Mouse (Mus musculus): Measurements from ENCODE around the gene Pfn4. TPM values are rescaled to one million over a fixed set of nuclear protein-coding genes. Genes with fewer than 3 reads are reported as not detected.
"Not testable (repeated sequence)": the region's sequence is repeated elsewhere in the genome, so short reads cannot be mapped to it uniquely, and the experiment has no call there.

Gene Pfn4
- polyA plus RNA-seq, 1 experiment from 2014 or later: 0.53 TPM

GRCm38 (mm10) chr12:4757060-4757459 is 11.8 kb upstream of the Pfn4 start:
- DNase-seq (ENCODE audit: low read depth, low spot score) (no peak), ATAC-seq (no peak)
- CTCF ChIA-PET: no interaction called here
- in situ Hi-C loops (cut with MboI; ENCODE audit: low pct_unique_long_range_greater_than_20kb): no loop called here
- TF ChIP-seq CTCF (IDR thresholded peaks at IDR 0.05): no peak
- H3K27me3 ChIP-seq: no peaks in the 10 kb centered on the region
- POLR2A ChIA-PET: no interaction called here

DNA sequence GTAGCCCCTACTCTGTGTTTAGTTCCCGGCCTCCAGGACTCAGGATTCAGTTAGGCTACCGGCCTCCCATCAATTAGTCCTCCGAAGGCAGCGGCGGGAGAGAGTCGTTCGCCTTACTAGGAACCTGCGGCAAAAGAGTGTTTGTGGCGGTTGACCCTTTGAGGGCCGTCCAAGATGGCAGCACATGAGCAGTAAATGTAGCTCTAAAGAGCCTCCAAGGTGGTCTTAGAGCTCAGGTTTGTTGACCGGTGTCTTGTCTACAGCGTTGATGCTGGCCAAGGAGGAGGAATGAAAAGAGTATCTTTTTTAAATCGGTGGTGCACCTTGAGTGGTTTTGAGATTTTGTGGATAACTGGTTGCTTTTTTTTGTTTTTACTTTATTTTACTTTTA is 506 bp downstream of the Pfn4 start:
- ATAC-seq: no peak
- TF ChIP-seq CTCF (IDR thresholded peaks at IDR 0.05): no peak
- DNase-seq (ENCODE audit: low read depth, low spot score): no peak
- in situ Hi-C loops (cut with MboI; ENCODE audit: low pct_unique_long_range_greater_than_20kb): no loop called here
- CTCF ChIA-PET: interaction anchor here (0.7 to 1.9 kb wide), 8 partner anchors 8 to 843 kb away, joined by 3 to 8 read pairs (median 4); no protein-coding TSS in a partner anchor
- POLR2A ChIA-PET: interaction anchor here (0.9 kb wide), 1 partner anchor 48 kb away, joined by 3 read pairs; the partner anchor contains the start of gene Sf3b6
- H3K27me3 ChIP-seq: no peaks in the 10 kb centered on the region

DNA sequence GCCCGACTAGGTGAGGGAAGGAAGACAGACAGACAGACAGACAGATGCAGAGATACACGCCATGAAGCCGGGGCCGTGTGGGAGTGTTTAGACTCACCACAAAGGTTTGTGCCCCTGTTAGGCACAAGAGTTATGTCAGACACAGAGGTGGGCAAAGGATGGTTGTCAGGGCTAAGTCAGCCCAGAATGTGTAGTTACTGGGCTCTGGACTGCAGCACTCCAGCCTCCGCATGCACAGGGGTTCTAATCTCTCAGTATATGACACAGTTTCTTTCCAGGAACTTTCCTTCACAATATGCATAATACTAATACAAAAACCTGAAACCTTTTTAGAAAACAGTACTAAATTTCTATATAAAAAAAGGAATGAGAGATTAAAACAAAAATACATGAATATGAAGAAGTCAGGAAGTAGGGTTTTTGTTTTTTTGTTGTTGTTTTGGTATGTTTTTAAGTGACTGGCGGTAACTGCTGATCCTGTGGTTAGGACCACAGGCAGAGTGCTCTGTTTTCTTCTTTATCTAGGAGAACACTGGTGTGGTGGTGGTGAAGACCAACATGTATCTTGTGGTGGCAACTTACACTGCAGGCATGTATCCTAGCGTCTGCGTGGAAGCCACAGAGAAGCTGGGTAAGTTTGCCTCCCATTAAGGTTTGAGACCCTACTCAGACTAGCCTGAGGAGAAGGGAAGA is 6.2 kb downstream of the Pfn4 start:
- DNase-seq (ENCODE audit: low read depth, low spot score) (no peak), ATAC-seq (no peak)
- ChIA-PET POLR2A (no interaction called here), CTCF (no interaction called here)
- in situ Hi-C loops (cut with MboI; ENCODE audit: low pct_unique_long_range_greater_than_20kb): no loop called here
- H3K27me3 ChIP-seq: no peaks in the 10 kb centered on the region
- TF ChIP-seq CTCF (IDR thresholded peaks at IDR 0.05): no peak

- in situ Hi-C loops (cut with MboI; ENCODE audit: low pct_unique_long_range_greater_than_20kb): no loop called here
- ATAC-seq (no peak), DNase-seq (ENCODE audit: low read depth, low spot score) (no peak)
- ChIA-PET CTCF (no interaction called here), POLR2A (no interaction called here)
- no peaks in the 10 kb centered on the region for H3K27me3 ChIP-seq
- TF ChIP-seq CTCF (IDR thresholded peaks at IDR 0.05): no peak
Measured at GRCm38 (mm10) chr12:4775588-4775949, 6.7 kb downstream of the Pfn4 start.

DNA sequence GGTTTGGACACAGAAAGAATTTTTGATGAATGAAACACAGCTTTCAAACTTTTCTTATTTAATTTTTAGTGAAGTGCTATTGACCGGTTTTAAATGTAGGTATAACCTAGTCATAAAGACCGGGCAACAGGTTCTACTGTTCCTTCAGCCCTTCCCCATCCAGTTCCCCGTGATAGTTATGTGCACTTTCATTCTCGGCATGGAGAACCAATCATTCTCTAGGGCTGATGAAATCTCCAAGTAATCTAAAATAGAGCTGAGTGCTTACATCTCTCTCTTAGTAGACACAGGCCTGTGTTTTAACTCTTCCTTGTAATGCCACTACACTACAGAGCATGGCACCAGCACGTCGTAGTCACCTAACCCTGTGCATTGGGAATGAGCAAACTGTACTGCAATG is 8.9 kb downstream of the Pfn4 start:
- in situ Hi-C loops (cut with MboI; ENCODE audit: low pct_unique_long_range_greater_than_20kb): no loop called here
- DNase-seq (ENCODE audit: low read depth, low spot score) (no peak), ATAC-seq (no peak)
- TF ChIP-seq CTCF (IDR thresholded peaks at IDR 0.05): no peak
- no peaks in the 10 kb centered on the region for H3K27me3 ChIP-seq
- ChIA-PET CTCF (interaction anchor here (2.0 kb wide), 1 partner anchor 9 kb away, joined by 7 read pairs; the partner anchor contains the start of genes Fam228b and Pfn4), POLR2A (no interaction called here)

GRCm38 (mm10) chr12:4780245-4780644 is 11.4 kb downstream of the Pfn4 start:
- no peak for TF ChIP-seq CTCF (IDR thresholded peaks at IDR 0.05)
- ChIA-PET POLR2A (no interaction called here), CTCF (no interaction called here)

GRCm38 (mm10) chr12:4781270-4781669 is 12.4 kb downstream of the Pfn4 start:
- POLR2A ChIA-PET: no interaction called here
- no peak for TF ChIP-seq CTCF (IDR thresholded peaks at IDR 0.05)
- ATAC-seq: no peak
- in situ Hi-C loops (cut with MboI; ENCODE audit: low pct_unique_long_range_greater_than_20kb): no loop called here
- H3K27me3 ChIP-seq: no peaks in the 10 kb centered on the region
- DNase-seq (ENCODE audit: low read depth, low spot score): no peak
- CTCF ChIA-PET: no interaction called here

More at GRCm38 (mm10) chr12:4780245-4780644, 11.4 kb downstream of the Pfn4 start:
- in situ Hi-C loops (cut with MboI; ENCODE audit: low pct_unique_long_range_greater_than_20kb): no loop called here
- DNase-seq (ENCODE audit: low read depth, low spot score): no peak
- no peaks in the 10 kb centered on the region for H3K27me3 ChIP-seq
- ATAC-seq: no peak

GRCm38 (mm10) chr12:4781725-4782404 is 13.0 kb downstream of the Pfn4 start:
- CTCF ChIA-PET; POLR2A ChIA-PET; in situ Hi-C loops (cut with MboI; ENCODE audit: low pct_unique_long_range_greater_than_20kb); DNase-seq (ENCODE audit: low read depth, low spot score); H3K27me3 ChIP-seq; ATAC-seq: not testable (repeated sequence)

- DNase-seq (ENCODE audit: low read depth, low spot score): no peak
- no peaks in the 10 kb centered on the region for H3K27me3 ChIP-seq
- no peak for ATAC-seq
- ChIA-PET CTCF (no interaction called here), POLR2A (no interaction called here)
- no peak for TF ChIP-seq CTCF (IDR thresholded peaks at IDR 0.05)
- in situ Hi-C loops (cut with MboI; ENCODE audit: low pct_unique_long_range_greater_than_20kb): no loop called here
Measured at GRCm38 (mm10) chr12:4783598-4783997, 14.8 kb downstream of the Pfn4 start.

DNA sequence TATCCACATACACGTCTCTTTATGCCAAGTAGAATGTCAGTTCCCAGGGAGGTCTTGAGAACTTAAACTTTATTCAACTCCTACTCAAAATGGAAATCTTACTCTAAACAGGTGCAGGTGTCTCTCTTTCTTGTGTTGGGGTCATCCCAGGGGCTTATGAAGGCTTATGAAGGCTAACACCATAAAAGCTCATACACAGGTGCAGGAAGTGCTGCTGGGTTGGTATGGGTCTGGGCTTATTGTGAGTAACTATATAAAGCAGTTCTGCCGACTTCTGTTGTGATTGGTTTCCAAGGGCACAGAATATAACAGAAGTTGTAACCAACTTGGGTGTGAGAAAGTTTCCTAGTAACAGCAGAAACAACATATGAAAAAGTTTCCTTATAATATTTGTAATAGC is 15.6 kb downstream of the Pfn4 start:
- no peaks in the 10 kb centered on the region for H3K27me3 ChIP-seq
- ATAC-seq (no peak), DNase-seq (ENCODE audit: low read depth, low spot score) (no peak)
- POLR2A ChIA-PET: no interaction called here
- CTCF ChIA-PET: interaction anchor here (0.5 kb wide), 1 partner anchor 163 kb away, joined by 3 read pairs; no protein-coding TSS in a partner anchor
- in situ Hi-C loops (cut with MboI; ENCODE audit: low pct_unique_long_range_greater_than_20kb): no loop called here
- no peak for TF ChIP-seq CTCF (IDR thresholded peaks at IDR 0.05)

- CTCF ChIA-PET; DNase-seq (ENCODE audit: low read depth, low spot score); ATAC-seq; POLR2A ChIA-PET; in situ Hi-C loops (cut with MboI; ENCODE audit: low pct_unique_long_range_greater_than_20kb); H3K27me3 ChIP-seq: not testable (repeated sequence)
Measured at GRCm38 (mm10) chr12:4788128-4788527, 19.3 kb downstream of the Pfn4 start.
